Mouse (Mus musculus) left cerebral cortex, postnatal 36 days (tissue): ENCODE measurements around the gene Mbd3. TPM values are rescaled to one million over a fixed set of nuclear protein-coding genes. Genes with fewer than 3 reads are reported as not detected.

ENCODE experiments used
- DNase-seq, 2 experiments: peaks; one replicate each; pipeline ENCODE4 v3.0.0; 2021 to 2022; ENCODE audit warnings: low spot score in 2 of 2, mixed read lengths in 1 of 2
- intact Hi-C: fragments of 180-260 bp; cut with DNase I; formaldehyde crosslinking; loops from one replicate; pipeline ENCODE4 v1.15.1; 2025
- total RNA-seq, 2 experiments: library from RNA; stranded (reverse); gene quantifications; 2 replicates each; pipeline ENCODE4 v1.2.3; 2021

The Mbd3 gene
- 100 to 1,000 TPM; 147 to 150 TPM for total RNA-seq

DNA sequence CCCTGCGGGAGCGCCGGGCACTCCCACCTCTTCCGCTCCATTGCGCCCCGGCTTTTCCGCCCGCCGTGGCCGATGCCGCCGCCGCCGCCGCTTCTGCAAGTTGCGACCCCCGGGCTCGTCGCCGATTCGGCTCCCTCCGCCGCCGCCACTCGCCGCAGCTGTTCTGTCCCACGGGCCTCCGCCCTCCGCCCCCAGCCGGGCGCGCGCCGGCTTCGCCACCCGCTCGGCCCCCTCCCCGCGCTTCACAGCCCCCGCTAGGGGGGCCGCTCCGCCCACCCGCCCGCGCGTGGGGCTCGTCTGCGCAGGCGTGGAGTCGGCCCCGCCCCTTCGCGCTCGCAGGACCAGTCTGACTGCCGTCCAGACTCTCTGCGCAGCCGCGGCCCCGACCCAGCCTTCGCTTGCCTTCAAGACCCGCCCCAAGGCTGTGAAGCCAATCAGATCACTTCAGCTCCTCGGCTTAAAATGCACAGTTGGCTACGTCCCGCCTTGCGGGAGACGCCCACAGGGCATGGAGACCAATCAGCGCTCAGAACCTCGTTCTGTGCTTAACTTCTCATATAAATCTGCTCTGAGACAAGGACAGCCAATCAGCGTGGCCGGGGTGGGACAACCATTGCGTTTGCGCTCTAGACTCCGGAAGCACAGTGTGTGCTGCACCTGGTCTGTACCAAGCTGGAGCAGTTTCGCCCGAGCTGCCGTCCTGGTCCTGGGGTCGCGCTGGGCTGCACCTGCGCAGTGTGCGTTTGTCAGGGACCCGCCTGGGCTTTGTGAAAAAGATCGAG lies at the start of gene Mbd3:
Mbd3 (minus strand) TSS at position 360 of the 782 bp plus-strand sequence.
- DNase-seq: peak; percentile 99 to 100
- intact Hi-C loops: loop anchor here (1.0 kb wide), 1 partner anchor 12 kb away; the partner anchor contains the start of gene Mex3d

DNA sequence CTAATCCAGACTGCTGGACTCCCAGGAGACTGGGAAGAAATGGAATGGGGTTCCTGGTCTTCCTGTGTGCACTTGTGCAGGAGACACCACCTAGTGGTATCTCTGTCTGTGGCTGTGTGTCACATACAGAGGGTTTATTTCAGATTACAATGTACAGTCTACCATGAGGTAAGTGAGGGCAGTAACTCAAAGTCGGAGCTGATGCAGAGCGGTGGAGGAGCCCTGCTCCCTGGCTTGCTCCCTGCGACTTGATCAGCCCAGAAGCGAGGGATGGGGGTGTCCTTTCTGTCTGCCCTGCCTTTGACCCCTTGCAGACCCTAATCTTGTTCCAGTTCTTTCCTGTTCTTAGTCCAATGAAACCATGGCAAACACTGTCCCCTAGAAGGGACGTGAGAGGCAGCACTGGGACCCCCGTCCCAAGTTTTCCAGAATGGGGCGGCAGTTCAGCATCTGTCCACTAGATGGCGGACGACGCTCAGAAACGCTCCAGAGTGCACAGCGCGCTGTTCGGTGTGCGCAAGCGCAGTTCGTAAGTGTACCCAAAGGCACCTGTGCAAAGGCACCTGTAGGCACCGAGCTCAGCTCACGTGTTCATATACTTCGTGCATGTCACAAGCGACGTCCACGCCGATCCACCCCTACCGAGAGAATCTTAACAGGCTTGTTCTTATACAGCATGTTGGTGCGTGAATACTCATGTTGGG lies 46.7 kb upstream of the Mbd3 start:
- intact Hi-C loops: loop anchor here (1.0 to 5.0 kb wide), 3 partner anchors 63 to 115 kb away; partner anchors contain the start of gene Rexo1
- DNase-seq: peak; percentile 66 to 70

DNA sequence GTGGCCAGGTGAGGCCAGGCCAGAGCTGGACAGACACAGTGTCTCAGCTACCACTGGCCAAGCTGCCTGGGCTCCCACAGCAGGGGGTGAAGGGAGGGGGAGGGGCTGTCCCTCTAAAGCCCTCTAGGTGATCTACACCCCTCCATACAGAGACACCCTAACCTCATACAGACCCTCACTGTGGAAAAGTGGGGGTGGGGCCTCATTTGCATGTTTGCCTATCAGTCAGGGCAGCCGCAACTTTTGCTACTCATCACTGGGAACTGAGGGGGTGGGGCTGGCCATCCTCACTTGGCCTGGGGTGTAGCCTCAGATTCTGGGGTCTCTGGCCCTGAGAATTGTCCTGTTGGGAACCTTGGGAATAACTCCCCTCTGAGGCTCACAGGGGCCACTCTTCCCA lies 45.7 kb upstream of the Mbd3 start:
- intact Hi-C loops: loop anchor here (5.0 kb wide), 1 partner anchor 102 kb away; no protein-coding TSS in a partner anchor
- DNase-seq: no peak

DNA sequence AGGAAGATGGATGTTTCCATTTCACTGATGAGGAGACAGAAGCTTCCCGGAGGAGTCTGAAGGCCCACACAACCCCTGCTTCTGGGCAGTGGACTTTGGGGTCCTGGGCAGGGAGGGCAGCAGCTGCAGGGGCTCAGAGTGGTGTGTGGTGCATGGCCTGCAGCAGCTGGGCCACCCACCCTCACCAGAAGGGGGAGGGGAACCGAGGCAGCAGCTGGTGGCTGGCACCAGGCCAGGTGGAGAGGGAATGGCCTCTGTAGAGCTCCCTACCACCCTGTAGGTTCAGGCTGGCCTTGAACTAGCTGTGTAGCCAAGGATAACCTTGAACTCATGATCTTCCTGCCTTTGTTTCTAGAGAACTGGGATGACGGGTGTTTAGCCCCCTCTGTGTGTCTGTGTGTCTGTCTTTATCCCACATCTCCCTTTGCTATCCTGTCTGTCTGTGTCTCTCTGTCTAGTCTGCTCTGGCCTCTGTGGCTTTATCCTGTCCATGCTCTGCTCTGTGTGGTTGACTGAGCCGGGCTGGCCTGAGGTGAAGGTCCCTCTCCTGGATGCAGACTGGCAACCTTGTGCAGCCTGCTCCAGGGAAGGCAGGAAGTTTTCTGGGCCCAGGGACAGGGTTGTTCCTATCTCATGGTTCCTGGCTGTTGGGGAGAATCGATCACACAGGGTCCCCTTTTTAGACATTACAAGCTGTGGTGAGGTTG lies 45.1 kb upstream of the Mbd3 start:
- intact Hi-C loops: loop anchor here (5.0 kb wide), 1 partner anchor 103 kb away; no protein-coding TSS in a partner anchor
- no peak for DNase-seq

DNA sequence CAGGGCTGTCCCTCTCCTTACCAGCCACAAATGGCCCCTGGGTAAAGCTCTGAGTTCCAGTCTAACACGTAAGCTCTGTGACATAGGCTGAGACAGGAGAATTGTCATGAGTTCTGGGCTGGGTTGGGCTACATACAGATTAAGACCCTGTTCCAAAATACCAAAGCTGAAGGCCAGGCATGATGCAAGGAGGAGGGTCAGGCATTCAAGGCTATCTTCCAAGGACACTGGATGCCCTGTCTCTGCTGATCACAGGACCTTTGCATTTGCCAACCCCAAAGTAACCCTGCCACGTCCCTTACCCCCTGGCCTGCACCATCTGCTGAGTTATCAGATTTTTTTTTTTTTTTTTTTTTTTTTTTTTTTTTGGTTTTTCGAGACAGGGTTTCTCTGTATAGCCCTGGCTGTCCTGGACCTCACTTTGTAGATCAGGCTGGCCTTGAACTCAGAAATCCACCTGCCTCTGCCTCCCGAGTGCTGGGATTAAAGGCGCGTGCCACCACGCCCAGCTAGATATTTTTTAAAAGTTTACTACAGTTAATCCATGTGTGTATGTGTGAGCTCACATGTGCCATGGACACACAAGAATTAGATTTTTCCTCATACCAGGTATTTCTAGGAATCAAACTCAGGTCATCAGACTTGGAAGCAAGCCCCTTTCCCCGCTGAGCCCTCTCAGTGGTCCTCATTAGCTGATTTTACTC lies 44.4 kb upstream of the Mbd3 start:
- no peak for DNase-seq
- intact Hi-C loops: no loop called here

DNA sequence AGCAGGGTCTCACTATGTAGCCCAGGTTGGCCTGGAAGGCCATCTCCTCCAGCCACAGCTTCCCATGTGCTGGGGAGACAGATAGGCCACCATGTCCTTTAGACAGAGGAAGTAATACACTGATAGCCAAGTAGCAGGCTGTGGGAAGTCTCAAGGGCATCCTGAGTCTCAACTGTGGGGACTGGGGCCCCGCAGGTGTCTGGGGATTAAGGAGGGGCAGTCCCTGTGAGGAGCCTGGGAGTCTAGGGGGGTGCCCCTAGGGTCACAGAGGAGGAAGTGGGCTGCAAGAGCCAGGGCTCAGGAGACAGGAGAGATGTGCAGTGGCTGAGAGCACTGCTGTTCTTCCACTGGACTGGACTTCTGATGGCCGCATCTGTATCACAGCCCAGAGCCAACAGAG lies 43.6 kb upstream of the Mbd3 start:
- intact Hi-C loops: no loop called here
- no peak for DNase-seq

DNA sequence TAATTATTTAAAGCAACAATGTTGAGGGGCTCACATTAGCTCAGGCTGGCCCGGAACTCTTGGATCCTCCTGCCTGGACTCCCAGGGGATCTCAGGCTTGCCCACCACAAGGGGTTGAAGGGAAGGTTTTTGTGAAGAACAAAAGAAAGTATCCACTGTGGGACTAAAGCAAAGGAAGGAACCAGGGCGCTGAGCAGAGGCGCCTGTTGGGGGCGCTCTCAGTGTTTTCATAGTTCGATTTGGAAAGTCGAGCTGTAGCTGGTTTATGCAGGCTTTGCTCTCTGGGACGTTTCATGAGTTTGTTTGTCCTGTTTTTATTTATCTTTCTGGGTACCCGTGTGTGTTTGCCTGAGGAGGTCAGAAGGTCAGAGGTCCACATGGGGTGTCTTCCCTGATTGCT lies 42.2 kb upstream of the Mbd3 start:
- DNase-seq: no peak
- intact Hi-C loops: no loop called here

DNA sequence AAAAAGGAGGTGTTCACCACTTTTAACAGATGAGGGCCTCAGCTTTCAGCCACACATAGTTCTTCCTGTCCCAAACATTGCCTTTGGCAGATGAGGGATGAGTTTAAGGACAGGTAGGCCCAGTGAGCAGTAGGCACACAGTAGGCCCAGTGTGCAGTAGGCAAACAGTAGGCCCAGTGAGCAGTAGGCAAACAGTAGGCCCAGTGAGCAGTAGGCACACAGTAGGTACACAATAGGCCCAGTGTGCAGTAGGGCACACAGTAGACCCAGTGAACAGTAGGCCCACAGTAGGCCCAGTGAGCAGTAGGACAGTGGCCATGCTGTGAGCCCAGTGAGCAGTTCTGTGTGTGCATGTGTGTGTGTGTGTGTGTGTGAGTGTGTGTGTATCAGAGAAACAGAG lies 40.7 kb upstream of the Mbd3 start:
- DNase-seq: no peak
- intact Hi-C loops: no loop called here

DNA sequence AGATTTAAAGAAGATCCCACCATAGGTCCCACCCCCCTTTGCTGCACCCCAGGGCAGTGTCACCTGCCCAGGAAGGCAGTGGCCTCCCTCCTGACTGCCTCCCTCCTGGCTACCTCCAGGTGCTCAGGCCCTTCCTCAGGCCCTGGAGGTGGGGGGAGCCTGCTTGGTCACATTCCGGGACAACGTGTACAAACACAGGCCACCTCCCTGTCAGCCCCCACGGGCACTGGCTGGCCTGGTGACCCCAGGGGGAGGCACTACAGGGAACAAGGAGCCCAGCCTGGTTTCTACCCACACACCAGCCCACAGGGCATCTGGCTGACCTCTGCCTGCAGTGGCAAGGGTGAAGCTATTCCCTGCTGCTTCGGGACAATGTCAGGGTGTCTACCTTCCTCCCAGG lies 38.6 kb upstream of the Mbd3 start:
- intact Hi-C loops: no loop called here
- DNase-seq: no peak

DNA sequence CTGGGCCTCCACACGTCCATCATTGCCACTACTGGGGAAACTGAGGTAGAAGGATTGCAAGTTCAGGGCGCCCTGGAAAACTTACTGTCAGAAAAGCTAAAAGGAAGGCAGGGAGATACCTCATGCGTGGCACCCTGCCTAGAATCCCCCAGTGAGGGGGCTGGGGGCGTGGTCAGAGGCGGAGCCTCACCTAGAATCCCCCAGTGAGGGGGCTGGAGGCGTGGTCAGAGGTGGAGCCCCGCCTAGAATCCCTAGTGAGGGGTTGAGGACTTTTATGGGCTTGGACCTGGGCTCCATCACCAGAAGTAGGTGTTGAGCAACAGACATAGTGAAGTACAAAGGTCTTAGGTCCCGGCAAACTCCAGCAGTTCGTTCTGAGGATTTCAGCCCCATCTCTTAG lies 36.9 kb upstream of the Mbd3 start:
- intact Hi-C loops: no loop called here
- DNase-seq: no peak

DNA sequence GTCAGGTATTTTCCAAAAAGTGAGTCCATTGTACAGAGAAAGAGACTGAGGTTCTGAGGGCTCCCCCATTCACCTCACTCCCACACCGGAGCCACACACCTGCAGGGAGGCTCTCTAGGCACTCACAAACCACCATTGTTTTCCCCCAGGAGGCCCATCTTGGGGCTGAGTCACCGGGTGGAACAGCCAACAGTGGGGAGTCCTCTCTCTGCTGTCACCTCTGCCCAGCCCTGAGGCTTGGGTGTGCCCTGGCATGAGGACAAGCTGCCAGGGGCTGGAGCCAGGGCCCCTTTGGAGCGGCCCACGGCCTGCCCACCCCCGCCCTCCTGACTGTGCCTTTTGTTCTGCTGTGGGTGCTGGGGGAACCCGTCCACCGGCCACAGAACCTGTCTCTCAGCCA lies 36.4 kb upstream of the Mbd3 start:
- no peak for DNase-seq
- intact Hi-C loops: no loop called here

DNA sequence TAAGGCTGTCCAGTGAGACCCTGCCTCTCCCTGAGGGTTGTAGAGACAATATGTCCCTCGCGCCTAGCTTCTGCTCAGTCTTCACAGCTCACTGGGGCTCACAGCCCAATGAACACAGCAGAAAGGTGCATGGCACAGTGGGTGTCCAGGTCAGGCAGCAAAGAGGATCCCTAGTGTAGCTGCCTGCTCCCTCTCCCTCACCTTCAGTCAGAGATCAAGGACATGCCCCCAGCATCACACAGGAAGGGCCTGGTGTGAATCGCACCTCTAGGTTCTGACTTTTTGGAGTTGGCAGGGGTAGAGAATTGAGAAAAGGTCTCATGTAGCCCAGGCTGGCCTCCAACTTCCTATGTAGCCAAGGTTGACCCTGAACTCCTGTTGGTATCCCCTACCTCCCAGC lies 35.5 kb upstream of the Mbd3 start:
- intact Hi-C loops: no loop called here
- no peak for DNase-seq

DNA sequence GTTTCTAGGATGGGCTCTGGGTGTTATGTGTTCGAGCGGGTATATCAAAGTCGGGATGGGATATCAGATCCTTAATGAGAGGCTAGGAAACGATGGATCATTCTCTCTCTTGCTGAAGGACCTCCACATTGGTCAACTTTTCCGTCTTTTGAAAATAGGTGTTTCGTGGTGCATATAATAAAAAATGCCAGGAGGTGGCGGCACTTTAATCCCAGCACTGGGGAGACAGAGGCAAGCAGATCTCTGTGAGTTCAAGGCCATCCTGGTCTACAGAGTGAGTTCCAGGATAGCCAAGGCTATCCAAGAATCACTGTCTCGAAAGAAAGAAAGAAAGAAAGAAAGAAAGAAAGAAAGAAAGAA lies 34.9 kb upstream of the Mbd3 start:
- intact Hi-C loops: no loop called here
- no peak for DNase-seq

DNA sequence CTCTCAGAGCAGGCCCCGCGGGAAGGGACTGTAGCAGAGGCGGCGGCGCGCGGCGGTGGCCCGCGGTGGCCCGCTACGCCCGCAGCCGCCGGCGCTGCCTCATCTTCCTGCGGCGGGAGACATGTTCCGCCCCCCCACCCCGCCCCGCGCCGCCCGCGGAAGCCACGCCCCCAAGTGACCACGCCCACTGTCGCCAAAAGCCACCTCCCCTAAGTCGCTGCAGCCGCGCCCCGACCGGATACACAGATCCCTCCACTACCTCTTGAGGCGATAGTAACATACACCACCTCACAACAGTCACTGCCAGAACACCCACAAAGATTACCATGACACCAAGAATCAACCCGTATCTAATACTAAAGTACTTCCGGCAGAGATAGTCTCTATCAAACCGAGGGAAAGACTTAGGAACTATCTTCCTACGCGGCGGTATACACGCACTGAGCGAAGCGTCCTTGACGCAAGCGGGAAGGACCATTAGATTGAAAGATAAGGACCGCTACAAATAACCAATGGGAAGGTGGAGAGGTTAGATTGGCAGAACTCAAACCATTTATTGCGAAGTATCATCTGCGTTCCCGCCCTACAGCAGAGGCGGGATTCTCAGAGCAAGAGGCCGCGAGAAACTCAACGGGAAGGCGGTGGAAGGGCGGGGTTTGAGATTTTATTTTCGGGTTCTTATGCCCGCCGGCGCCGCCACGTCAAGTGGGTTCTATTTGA lies 34.3 kb upstream of the Mbd3 start, which contains the start of gene Tcf3:
Tcf3 (minus strand) TSS at position 135 of the 720 bp plus-strand sequence.
- intact Hi-C loops: loop anchor here (2.0 kb wide), 1 partner anchor 57 kb away; no protein-coding TSS in a partner anchor
- DNase-seq: peak; percentile 94 to 97

DNA sequence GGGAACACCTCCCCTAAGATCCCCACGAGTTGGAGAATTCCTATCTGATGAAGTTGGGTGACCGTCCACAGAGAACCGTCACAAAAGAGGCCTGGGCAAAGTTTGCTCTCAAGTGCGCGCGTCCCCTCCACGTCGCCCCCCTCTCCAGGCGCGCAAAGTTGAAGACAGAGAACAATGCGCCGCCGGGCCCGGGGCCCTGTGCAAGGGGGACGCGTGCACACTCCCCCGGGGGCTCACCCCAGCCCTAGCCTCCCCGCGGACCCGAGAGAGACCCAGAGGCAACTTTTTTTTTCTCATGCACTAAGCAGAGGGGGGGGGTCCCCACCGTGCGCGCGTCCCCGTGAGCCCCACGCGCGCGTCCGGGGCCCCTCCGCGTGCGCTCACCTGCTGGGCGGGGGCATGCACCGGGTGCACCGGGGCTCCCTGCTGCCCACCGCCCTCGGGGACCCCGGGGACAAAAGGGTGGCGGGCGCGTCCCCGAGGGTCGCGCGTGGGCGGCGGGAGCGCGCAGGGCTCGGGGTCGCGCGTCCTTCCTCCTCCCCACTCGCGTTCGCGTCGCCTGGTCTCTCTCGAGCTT lies 33.7 kb upstream of the Mbd3 start:
- intact Hi-C loops: loop anchor here (2.0 kb wide), 1 partner anchor 56 kb away; no protein-coding TSS in a partner anchor
- DNase-seq: no peak

DNA sequence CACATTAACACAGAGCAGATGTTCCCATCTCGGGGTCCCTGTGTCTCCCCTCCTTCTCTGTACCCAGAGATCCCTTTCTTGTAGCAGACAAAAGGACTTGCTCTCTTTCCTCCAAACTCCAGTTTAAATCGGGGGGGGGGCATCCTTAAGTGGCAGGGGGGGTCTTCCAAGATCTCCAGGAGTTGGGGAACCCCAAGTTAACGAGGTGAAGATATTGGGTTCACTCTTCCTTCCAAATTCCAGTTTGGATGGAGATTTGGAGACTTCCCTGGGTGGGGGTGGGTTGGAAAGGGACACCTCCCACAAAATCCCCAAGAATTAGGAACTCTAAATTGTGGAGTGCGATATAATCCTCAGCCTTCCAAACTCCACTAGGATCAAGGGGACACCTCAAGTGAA lies 33.0 kb upstream of the Mbd3 start:
- intact Hi-C loops: loop anchor here (2.0 kb wide), 1 partner anchor 56 kb away; no protein-coding TSS in a partner anchor
- DNase-seq: no peak

DNA sequence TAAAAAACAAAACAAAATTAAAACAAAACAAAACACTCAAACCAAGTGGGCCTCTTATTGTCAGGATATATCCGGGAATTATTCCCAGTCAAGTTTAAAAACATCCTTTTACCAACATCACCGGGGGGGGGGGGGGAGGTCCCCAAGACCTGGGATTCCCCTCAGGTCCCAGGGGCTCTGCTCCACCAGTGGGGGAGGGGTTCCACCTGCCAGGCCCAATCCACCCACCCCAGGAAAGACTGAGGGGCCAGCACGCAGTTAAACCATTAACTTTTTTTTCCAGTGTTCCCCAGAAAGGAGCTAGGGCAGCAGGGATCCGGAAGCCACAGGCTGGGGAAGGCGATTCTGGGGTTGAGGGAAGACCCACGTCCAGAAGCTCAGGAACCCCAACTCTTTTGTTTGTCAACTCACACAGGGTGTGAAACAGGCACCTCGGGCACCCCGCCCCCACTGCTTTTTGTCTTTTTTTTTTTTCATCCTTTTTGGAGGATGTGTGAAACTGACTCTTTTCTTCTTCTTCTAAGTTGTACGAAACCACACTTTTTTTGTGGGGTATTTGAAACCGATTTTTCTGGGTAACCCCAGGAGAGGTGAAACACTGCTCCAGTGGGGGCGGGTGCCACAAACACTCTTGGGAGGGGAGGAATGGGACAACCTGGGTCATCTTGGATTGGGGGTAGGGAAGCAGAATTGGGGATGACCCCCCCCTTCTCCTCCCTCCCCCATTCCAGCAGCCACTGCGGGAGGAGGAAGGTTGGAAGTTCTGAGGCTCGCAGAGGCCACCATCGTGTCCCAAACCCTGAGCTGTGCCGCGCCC lies 32.4 kb upstream of the Mbd3 start:
- intact Hi-C loops: loop anchor here (2.0 kb wide), 1 partner anchor 55 kb away; no protein-coding TSS in a partner anchor

More for the DNA sequence above, 32.4 kb upstream of the Mbd3 start:
- no peak for DNase-seq
